Mouse (Mus musculus) small intestine, adult 10 weeks (tissue): ENCODE data around the gene Myb. TPM values are rescaled to one million over a fixed set of nuclear protein-coding genes. Genes with fewer than 3 reads are reported as not detected.

Experiments
- polyA plus RNA-seq: library from polyadenylated mRNA; stranded (reverse); fragments of 350-450 nt; fragmentation: Illumina TruSeq; extraction: RNeasy Lipid Tissue Mini Kit (QIAGEN cat#74804); gene quantifications from one replicate; pipeline ENCODE4 v1.2.3, GENCODE M21; 2014; ENCODE audit warnings: low replicate concordance

Gene Myb
- 36.4 TPM for polyA plus RNA-seq

DNA sequence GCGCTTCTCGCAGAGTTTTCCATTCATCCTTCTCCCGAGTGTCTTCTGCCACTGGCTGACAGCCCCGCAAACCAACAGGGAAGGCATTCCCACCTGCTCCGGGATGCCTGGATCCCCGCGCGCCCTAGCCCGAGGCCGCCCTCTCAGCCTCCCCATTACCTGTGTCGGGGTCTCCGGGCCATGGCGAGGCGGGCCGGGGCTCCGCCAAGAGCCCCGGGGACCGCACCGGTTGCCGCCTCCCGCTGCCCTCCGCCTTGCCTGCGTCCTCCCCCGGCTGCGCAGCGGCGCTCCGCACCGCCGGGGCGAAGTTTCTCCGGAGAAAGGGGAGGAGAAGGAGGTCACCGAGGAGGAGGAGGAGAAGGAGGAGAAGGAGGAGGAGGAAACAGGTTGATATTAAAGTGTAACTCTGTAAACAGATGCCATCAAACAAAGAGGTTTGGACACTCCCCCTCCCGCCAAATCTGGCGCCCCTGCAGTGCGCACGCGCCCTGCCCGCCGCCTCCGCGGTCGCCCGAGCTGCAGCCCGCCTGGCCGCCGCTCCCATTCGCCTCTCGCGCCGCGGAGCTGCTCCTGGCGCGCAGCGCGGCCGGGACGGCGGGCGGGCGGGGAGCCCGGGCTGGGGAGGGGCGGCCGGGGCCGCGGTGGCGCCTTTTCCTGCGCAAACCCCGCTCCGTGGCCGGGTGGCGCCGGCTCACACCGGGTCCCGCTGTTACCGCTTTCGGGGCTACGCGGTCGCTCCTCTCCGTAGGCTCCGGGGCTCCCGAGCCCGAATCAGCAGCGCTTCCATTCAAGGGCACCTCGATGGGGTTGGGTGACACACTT, at the start of gene Myb:
TSS of gene Myb (minus strand) at position 448 of the 822 bp plus-strand sequence.

Other genes starting within 250 kb of the Myb start
- 5.2 TPM for gene Ahi1, start 208.4 kb downstream of the Myb start, polyA plus RNA-seq
- 84.5 TPM for gene Hbs1l, start 135.0 kb upstream of the Myb start, polyA plus RNA-seq
- not detected for gene Aldh8a1, start 216.3 kb upstream of the Myb start, polyA plus RNA-seq